Mouse (Mus musculus): ENCODE measurements around the gene Tmem88b. TPM values are rescaled to one million over a fixed set of nuclear protein-coding genes. Genes with fewer than 3 reads are reported as not detected.

Gene Tmem88b
- total and polyA plus RNA-seq, 3 experiments = 0.19 to 0.32 TPM; not detected in 1

DNA sequence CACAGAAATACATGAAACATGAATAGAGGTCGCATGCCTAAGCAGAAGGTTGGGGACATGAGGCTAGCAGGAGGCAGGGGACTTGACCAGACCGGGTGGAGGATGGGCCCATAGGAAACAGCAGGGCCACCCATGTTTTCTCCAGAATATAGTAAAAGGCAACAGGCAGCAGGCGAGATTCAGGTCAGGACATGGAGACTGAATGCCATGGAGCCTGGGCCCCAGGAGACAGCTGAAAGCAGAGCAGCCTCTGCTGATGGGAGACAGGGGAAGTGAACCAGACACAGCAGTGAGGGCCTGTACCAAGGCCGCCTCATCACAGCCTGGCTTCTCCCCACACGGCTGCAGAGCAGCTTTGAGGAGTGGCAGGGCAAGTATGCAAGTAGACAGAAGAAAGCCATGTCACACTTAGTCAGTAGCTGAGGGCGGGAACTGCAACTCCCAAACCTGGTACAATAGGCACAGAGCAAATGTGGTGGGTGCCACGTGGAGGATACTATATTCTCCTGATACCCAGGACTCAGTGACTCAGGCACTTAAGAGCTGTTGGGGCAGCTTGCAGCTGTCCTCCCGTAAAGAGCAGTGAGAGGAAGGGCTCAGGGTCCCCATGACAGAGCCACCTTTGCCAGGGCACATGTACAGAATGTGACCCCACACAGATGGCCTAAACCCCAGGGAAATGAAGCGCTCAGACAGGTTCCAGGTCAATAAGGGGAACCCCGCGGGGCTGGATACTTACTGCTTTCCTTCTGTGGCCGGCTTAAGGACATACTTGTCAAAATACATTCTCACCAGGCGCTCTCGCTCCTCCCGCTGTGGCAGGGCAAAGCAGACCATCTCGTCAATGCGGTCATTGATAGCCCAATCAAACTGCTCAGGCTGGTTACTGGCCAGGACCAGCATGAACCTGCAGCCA, 38.8 kb downstream of the Tmem88b start:
- Histone ChIP-seq H3K27me3 (ENCODE audit: control insufficient read depth in 1 of 2, insufficient read depth in 2 of 2, low read length in 2 of 2) (no peaks in the 10 kb centered on the region), H3K9ac (ENCODE audit: control insufficient read depth, low read depth, low read length, poor library complexity, severe bottlenecking) (no peak overlapping the region), H3K36me3 (ENCODE audit: control insufficient read depth in 1 of 2, insufficient read depth in 2 of 2, low read length in 2 of 2) (peaks cover 0 to 35% of the 10 kb centered on the region in 2 experiments; a peak in 2 of 4 replicates), H3K4me1 (ENCODE audit: control insufficient read depth in 1 of 2, insufficient read depth in 2 of 2, low read length in 2 of 2) (no peaks in the 10 kb centered on the region), H3K9me3 (replicated peaks; ENCODE audit: insufficient read depth, low read length) (no peaks in the 10 kb centered on the region), H3K27ac (ENCODE audit: control insufficient read depth, low read depth, low read length) (no peak overlapping the region), H3K4me3 (ENCODE audit: control insufficient read depth in 1 of 2, insufficient read depth in 1 of 2, low read depth in 2 of 2, low read length in 2 of 2) (no peak overlapping the region), H3K79me2 (ENCODE audit: control insufficient read depth, insufficient read depth, low read length, poor library complexity) (0 out of 2 replicates have a peak, but pooled peaks cover 3% of the 10 kb centered on the region)
- DNase-seq (ENCODE audit: low read depth, low spot score) = no peak
- TF ChIP-seq E2F4 (IDR thresholded peaks at IDR 0.05; ENCODE audit: borderline replicate concordance, low read depth, low read length) = no peak
- TF ChIP-seq POLR2A (IDR thresholded peaks at IDR 0.05; ENCODE audit: control insufficient read depth in 1 of 2, insufficient read depth in 1 of 2, low read depth in 1 of 2, low read length in 2 of 2, poor library complexity in 1 of 2) = peak in 1 of 2 experiments; percentile 30; a peak in 1 of 4 replicates

DNA sequence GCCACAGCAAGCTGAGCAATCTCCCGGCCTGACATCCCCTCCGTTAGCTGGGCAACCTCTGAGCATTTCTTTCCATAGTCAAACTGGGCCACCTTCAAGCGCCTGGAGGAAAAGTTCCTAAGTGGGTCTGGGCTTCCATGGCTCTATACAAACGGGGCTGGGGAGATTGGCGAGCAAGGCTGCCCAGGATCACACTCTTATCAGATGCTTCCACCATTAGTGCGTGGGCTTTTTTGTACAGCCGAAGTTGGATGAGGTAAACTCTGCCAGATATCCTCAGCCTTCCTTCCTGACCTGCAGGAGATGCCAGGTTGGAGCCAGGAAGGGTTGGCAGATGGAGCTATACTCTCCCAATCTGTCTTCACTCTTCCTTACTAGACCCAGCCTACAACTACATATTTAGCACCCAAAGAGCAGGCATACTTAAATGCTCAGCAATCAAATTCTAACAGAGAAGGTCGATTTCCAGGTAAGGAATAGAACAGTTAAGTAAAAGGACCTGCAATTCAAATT, 39.6 kb downstream of the Tmem88b start:
- TF ChIP-seq HCFC1 (IDR thresholded peaks at IDR 0.05; ENCODE audit: low read depth, low read length) (no peak), E2F4 (IDR thresholded peaks at IDR 0.05; ENCODE audit: borderline replicate concordance, low read depth, low read length) (no peak), RCOR1 (IDR thresholded peaks at IDR 0.05; ENCODE audit: low read depth, low read length) (no peak), CTCF (IDR thresholded peaks at IDR 0.05 in 2 of 3, conservative IDR thresholded peaks at IDR 0.05 in 1 of 3; ENCODE audit: control insufficient read depth in 1 of 3, insufficient read depth in 1 of 3, low read depth in 2 of 3, low read length in 3 of 3, poor library complexity in 1 of 3, severe bottlenecking in 1 of 3) (no peak), MAFK (IDR thresholded peaks at IDR 0.05; ENCODE audit: borderline replicate concordance, low read depth, low read length) (no peak), TBP (IDR thresholded peaks at IDR 0.05; ENCODE audit: low read depth, low read length) (no peak), POLR2A (IDR thresholded peaks at IDR 0.05; ENCODE audit: control insufficient read depth in 1 of 2, insufficient read depth in 1 of 2, low read depth in 1 of 2, low read length in 2 of 2, poor library complexity in 1 of 2) (no peak), EP300 (IDR thresholded peaks at IDR 0.05; ENCODE audit: low read depth in 1 of 2, low read length in 2 of 2) (no peak), MEF2A (IDR thresholded peaks at IDR 0.05; ENCODE audit: extremely low read depth, insufficient replicate concordance, low read depth, low read length, poor library complexity, severe bottlenecking) (no peak), GABPA (IDR thresholded peaks at IDR 0.05; ENCODE audit: low read depth, low read length) (no peak), ZNF384 (IDR thresholded peaks at IDR 0.05; ENCODE audit: low read depth, low read length) (no peak), SIN3A (IDR thresholded peaks at IDR 0.05; ENCODE audit: low read length) (no peak), CHD2 (IDR thresholded peaks at IDR 0.05; ENCODE audit: low read length) (no peak), NRF1 (IDR thresholded peaks at IDR 0.05; ENCODE audit: insufficient read depth, low read depth, low read length, poor library complexity, severe bottlenecking) (no peak), JUND (IDR thresholded peaks at IDR 0.05; ENCODE audit: low read depth, low read length) (no peak)
- peaks cover 0 to 32% of the 10 kb centered on the region in 2 experiments; a peak in 2 of 4 replicates for H3K36me3 ChIP-seq (ENCODE audit: control insufficient read depth in 1 of 2, insufficient read depth in 2 of 2, low read length in 2 of 2)
- DNase-seq (ENCODE audit: low read depth, low spot score) = no peak
- H3K4me1 ChIP-seq (ENCODE audit: control insufficient read depth in 1 of 2, insufficient read depth in 2 of 2, low read length in 2 of 2) = no peaks in the 10 kb centered on the region
- no peaks in the 10 kb centered on the region for H3K9me3 ChIP-seq (replicated peaks; ENCODE audit: insufficient read depth, low read length)
- H3K27me3 ChIP-seq (ENCODE audit: control insufficient read depth in 1 of 2, insufficient read depth in 2 of 2, low read length in 2 of 2) = no peaks in the 10 kb centered on the region
- 0 out of 2 replicates have a peak, but pooled peaks cover 3% of the 10 kb centered on the region for H3K79me2 ChIP-seq (ENCODE audit: control insufficient read depth, insufficient read depth, low read length, poor library complexity)
- no peak overlapping the region for H3K4me3 ChIP-seq (ENCODE audit: control insufficient read depth in 1 of 2, insufficient read depth in 1 of 2, low read depth in 2 of 2, low read length in 2 of 2)
- H3K27ac ChIP-seq (ENCODE audit: control insufficient read depth, low read depth, low read length) = no peak overlapping the region
- no peak overlapping the region for H3K9ac ChIP-seq (ENCODE audit: control insufficient read depth, low read depth, low read length, poor library complexity, severe bottlenecking)
